Mouse (Mus musculus): Measurements from ENCODE around the gene Auts2. TPM values are rescaled to one million over a fixed set of nuclear protein-coding genes. Genes with fewer than 3 reads are reported as not detected.

The Auts2 gene
- total RNA-seq, 2 experiments from 2014 or later: 24.7 to 47.4 TPM

DNA sequence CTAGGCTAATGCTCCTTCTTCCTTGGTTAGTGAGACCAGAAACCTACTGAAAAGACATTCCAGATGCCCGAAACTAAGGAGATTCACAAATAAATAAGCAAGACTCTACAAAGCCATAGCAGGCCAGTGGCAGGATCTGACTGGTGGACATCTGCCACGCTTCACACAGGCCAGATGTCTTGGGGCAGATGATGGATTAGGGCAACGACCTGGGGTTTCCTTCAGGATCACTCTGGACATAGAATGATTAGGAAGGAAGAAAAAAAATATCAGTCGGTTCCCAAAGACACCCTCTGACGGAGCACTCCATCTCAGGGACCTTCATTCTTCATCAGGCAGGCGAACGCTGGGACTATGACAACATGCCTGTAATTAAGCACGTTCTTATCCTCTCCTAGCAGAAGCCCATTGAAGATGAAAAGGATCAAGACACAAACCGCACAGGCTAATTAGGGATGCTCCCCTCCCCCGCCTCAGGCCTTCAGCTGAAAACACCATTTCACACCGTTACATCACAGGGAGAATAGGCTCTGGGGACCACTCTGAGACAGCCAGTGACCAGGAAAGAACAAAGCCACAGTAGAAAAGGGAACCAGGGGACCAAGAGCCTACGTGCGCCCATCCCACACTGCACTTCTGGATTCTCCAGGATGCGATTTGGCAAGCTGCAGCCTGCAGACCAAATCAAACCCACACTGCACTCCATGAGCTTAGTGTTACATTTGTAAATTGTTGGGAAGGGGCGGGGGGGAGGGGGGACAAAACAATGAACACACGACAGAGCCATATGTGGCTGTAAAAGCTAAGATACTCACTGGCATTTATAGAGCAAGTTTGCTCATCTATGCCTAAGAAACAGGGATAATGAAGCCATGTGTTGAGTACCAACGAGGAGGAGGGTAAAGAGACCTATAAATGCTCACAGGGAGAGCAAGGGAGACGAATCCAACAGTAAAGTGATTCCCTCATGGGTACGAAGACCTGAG lies 710.0 kb downstream of the Auts2 start:
- no peak for DNase-seq

DNA sequence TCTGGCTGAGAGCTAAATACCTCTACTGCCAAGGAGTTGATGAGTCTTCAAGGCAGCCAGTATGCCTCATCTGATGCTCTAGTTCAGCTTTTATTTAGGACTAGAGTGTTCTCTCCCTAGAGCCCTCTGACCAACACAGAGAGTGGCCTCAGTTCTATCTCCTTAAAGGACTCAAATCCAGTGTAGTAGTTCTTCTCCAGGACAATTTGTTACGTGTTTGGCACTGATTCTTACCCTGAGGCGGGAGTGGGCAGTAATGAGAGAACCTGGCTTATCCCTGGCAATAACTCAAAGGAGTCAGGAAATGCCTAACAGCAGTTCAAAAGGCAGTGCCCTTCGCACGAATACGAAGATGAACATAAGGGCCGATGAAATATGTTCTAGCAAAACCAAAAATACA lies 713.0 kb downstream of the Auts2 start:
- DNase-seq: no peak

DNA sequence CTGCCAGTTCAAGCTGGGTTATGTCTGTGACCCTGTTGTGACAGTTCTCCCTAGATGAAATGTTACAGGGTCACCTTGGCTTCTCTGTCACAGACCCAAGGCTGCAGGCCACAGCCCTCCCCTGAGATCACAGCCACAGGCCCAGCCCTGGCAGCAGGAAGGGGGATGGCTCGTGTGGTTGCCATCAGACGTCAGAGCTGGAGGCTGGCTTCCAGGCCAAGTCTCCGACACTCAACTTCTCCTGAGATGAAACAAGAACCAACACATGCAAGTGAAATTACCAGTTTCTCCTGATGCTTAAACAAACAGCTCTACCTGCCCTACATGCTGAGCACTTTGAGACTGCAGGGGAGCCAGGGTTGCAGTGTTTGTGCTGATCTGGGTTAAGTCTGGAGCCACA lies 713.9 kb downstream of the Auts2 start:
- peak; percentile 78 for DNase-seq

DNA sequence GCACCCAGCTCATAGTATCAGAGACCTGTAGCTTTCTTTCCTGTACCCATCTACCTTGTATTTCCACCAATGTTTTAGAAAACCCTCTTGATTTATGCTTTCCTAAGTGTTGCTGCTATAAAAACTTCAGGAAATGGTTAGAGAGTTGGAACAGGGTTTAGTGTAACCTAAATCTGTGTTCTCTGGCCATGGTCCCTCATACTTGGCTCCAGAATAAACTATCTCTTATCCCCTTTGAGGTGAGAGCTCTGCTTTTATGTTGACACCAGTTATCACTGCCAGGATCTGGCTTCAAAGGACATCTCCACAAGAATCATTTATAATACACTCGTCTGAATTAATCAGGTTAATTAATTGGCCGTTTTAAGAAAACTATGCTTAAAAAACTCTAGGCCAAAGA lies 714.5 kb downstream of the Auts2 start:
- no peak for DNase-seq

DNA sequence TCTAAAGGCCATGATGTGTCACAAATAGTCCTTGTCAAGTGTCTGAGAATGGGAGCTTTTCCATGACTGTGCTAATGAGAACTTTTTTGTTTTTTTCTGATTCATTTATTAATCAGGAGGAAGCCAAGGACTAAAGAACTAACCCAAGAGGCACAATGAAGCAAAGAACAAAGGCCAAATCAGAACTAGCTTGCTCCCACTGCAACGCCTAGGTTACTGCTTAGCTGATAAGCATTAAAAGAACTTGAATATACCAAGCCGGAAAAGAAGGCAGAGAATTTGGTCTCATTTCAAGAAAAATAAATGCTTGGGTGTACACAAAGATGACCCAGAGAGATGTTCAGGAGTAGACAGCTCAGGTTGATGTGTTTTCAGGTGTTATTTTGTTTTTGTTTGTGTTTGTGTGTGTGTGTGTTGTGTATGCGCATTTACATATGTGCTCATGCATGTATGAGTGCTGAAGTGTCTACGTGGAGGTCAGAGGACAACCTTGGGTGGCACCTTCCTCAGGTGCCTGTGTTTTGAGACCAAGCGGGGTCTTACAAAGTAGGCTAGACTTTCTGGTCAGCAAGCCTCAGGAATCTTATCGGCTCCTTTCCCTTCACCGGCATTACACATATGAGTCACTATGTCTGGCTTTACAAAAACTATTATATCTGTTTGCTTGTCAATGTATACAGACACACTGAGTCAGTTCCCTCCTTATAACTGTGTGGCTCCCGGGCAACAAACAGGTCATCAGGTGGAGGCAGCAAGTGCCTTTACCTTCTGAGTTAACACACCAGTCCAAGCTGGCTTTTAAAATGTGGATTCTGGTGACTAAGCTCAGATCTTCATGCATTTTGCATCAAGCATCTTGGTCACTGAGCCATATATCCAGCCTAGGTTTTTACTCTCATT lies 716.5 kb downstream of the Auts2 start:
- no peak for DNase-seq

DNA sequence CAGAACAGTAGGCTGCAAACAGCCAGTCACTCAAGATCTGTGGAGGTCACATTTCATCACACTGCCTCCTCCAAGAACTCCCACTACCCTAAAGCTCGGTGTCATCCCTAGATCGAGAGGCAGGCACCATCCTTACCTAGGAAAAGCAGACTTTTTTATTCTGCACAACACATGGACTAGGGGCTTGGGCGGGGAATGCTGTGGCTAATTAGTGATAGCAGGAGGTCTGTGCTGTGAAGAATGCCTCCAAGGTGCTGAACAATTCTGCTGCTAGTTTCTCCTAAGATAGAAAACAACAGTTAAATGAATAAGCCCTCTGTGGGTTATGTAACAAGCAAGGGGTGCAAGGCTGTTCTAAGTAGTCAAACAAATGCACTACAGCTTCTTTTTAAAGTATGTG lies 717.7 kb downstream of the Auts2 start:
- DNase-seq: no peak

DNA sequence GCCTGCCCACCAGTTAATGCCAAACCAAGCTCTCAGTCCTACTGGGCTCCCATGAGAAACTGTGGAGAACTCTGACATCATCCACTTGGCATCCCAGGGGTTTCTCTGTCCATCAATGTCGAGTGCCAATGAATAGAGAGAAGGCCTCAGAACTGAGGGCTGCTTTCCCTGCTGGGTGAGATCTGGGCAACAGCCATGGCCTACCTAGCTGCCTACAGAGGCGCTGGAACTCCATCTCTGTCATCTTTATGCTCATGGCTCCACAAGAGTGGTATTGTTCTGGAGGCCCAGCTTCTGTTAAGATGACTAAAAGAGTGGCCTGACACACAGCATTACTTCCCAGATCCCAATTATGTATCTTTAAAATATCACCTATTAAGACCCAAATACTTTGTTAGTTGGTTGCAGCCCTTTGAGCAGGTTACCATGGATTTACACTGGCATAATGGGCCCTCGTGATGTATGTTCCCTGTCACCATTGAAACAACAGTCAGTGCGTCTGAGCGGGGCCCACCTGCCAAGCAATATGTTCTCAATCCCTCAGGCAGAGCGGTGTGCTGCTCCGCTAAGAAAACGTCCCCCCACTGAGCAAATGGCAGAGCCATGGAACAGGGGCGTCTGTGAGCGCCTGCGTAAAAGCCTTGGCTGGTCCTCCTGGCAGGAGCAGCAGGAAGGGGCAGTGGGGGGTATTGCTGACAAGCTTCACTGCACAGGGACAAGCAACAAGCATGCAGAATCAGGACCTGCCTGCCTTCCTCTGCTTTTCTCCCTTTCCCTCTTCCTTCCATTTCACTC lies 718.8 kb downstream of the Auts2 start:
- no peak for DNase-seq

DNA sequence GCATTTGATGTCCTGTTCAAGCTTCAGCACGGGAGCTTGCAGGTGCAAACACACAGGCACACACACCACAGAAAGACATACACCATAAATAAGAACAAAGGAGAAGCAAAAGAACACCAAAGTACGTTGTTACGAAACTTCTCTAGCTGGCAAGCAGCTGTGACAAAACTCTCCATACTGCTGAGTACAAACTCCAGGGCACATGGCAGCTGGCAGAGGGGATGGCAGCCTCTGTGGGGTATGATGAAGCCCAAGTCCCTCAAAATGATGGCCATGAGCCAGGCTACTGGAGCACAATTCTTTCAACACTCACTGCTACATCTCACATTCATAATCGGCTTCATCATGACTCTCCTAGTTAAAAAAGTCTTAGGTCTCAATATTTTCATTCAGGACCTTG lies 721.7 kb downstream of the Auts2 start:
- DNase-seq: peak; percentile 40

DNA sequence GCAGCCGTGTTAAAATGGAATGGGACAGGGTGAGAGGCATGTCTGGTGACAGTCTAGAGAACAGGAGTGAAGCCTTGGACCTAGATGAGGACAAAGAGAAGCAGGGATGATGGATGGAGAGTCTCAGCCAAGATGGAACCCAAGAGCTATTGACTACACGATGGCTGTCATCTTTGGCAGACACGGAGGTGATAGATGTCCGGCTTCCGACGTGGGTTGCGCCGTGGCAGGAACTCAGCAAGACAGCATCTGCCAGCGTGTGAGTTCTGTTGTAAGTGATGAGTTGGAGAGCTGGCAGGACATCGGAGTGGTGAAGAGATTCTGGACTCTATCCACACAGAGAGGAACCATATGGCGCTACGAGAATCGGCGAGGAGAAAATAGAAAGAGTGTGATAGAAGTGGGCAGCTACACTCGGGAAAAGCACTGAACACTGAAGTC lies 723.9 kb downstream of the Auts2 start:
- no peak for DNase-seq

DNA sequence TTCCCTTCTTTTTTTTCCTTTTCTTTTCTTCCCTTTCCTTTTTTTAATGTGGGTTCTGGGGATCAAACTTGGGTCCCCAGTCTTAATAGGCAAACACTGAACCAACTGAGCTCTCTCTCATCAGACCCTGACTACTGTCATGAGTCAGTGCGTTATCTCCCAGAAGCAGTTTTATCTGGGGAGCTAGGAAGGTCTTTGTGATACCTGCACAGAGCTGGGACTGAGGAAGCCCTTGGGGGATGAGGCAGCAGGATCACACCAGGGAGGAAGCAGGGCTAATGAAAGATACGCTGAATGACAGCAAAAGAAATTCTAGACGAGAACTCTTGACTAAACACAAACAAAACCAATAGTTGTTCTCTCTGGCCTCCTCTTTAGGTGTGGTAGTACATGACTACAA lies 727.6 kb downstream of the Auts2 start:
- no peak for DNase-seq

DNA sequence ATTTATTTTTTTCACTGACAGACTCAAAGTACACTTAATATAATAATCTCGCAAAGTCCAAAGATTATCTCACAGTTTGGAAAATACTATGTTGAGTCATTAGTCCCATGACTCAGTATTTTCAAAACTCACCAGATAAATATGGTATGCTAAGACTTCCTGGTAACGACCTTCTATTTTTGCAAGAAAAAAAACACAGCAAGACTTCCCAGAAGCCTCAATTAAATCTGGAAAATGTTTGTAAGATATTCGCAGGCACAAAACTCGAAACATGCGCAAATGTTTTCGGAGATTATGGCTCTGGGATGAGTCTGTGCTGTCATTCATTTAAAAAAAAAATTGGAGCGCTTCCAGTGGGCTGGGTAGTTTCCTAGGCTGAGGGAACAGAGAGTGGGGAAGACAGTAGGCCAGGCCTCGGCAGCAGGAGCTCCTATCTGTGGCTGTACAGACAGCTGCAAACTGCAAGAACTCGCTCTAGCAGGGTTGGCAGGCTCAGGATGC lies 728.6 kb downstream of the Auts2 start:
- no peak for DNase-seq

DNA sequence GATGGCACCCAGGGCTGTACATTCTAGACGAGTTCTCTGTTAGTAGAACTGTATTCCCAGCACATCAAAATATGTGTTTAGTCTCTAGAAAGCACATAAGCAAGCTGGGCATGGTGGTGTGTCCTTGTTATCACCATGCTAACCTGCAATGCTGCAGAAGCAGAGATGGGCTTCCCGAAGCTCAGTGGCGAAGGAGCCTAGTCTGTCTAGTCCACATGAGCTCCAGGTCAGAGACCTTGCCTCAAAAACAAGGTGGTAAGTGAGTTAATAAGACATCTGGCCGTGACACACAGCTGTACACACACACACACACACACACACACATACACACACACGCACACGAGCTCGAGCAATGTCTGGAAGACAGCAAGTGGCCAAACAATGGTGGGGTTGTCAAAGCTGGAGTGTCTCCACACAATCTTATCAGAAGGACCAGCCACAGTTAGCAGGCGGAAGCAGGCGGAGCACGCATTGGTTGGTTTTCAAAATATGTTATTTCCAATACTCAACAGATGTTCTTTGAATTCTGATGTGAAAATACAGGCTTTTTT lies 729.1 kb downstream of the Auts2 start:
- DNase-seq: no peak

DNA sequence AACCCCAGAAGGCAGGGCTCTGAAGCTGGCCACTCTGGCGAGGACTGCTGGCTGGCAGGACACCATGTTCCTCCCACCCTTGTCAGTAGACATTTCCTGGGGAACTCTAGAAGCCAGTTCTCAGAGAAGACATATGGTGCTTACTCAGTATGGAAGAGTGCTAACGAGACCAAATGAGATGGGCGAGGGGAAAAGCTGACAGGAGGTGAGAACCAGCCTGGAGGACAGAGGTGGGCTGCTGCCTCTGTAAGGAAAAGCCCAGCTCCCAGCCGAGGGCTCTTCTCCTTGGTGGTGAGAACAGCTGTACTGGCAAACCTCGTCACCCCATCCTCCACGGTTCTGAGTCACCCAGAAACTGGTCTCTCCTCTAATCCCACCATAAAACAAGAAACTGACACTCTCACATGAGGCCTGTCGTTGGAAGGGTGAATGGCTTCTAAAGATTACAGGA lies 729.8 kb downstream of the Auts2 start:
- no peak for DNase-seq

DNA sequence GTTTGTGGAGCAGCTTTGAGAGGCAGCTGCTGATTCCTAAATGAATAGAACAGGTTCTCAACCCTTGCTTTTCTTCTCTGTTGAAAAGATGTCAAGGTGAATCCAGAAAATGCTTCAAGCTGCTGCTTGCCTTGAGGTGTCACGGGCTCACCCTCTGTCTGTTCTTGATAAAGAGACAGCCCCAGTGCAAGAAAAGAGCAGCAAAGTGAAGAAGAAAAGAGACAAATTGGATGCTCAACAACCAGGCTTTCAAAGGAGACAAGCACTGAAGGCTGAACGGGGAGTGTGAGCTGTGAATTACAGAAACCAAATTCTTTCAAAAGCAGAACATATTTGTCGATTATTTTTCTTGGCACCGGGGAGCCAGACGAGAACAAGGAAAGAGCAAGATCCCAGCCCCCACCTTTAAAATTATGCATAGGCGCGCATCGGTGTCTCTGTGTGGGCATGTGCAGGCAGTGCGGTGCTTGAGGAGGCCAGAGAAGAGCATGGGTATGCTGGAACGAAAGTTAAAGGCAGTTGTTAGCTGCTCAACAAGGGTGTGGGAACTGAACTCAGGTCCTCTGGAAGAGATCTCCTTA lies 730.6 kb downstream of the Auts2 start:
- DNase-seq: no peak

DNA sequence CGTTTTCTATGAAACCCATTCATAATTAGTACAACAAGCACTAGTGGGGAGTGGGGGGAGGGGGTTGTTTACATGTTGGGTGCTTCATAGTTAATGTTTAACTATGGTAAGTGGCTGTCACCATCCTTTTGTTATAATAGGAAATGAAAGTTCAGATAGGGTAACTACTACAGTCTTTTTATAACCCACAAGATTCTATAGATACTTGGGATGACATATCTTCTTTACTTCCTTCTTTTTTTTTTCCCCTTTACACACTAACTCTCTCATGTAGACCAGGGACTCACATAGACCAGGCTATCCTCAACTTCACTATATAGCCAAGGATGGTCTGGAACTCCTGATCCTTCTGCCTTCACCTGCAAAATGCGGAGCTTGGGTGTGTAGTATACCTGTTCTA lies 736.8 kb downstream of the Auts2 start:
- no peak for DNase-seq

DNA sequence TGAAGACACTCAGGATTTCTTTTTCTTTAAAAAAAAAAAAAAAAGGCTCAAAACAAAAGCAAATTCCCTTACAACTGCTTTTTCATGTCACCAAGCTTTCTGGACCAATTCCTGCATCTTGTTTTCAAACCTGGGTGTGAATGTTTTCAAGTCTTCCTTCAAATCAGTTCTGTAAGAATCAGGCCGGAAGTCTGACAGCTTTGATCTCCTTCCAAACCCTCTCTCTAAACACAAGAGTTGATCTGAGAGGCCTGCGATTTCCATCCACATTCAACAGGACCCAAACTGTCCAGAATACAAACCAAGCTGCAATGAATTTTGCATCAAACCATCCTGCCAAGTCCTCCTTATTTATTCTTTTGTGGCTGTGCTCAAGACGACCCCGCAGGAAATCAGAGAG lies 737.9 kb downstream of the Auts2 start:
- no peak for DNase-seq

DNA sequence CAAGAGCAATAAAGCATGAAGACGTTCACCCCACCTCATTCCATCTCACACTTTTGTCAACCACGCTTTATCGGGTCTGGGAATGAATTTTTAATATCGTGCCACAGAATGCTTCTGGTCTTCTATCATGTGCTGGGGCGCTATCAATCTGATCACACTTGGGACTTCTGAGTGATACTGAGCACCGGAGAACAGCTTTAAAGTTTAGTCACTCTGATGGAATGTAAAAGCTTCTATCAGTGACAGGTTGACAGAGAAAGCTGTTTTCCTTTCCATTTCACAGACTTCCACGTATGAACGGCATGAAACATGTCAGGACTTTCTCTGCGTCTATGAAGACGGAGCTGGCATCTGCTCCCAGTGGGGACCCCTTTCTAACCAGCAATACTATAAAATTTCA lies 739.5 kb downstream of the Auts2 start:
- no peak for DNase-seq

DNA sequence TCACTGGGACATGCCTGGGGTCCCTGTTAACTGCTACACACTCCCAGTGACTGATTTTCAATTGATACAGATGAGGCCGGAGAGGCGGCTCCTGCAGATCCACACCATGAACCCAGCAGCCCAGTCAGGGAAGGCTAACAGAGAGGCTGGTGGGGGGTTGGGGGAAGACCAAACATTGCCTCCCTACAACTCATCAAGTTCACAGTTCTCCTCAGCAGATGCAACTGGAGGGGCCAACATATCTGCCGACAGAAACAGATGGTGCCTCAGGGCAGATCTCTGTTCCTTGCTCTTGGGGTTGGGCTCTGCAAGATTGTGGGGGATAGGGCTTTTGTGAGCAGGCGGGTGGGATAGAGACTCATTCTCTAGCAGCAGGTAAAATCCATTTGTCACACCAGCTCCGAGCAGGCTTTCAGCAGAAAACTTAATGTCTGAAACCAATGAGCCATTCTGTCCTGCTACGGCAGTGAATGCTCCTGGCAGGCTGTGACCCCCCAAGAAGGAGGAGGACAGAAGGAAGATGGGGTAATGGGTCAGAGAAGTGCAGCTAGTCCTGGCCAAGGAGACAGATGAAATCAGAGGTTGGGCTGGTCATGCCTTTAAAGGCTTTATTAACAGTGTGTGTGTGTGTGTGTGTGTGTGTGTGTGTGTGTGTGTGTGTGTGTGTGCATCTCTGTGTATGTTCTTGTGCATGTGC lies 740.7 kb downstream of the Auts2 start:
- DNase-seq: no peak

DNA sequence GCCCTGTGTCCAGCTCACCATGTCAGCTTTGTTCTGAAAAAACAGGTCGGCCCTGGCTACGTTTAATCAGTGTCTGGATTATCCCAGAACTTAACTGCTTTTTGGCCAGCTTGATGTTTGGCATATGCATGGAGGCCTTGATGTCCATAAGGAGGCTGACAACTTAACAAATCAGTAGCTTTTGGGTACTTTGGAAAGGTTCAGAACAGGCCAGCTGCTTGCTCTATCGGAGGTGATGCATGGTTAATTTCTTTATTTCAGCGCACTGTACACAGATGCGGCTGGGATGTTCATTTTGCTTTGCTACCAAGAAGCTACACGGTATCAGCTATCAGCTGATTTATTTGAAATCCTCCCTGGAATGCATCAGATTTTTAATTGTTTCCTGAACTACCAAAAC lies 741.2 kb downstream of the Auts2 start:
- DNase-seq: no peak

DNA sequence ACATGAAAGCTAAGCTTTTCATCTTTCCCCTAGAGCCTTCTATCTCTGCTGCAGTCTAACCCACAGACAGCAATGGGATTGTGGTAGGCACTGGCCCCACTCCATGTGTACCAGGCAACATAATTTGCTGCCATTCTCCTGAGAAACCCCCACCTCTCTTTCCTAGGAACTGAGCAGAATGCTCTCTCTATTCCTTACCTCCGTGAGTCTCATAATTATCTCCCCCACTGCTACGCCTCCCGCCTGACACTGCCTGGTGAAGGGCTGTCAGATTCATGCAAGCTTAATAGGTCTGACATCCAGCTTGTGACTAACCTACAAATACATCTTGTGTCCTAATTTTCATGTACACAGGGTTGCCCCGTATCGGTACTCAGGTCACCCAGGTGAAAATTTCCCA lies 744.8 kb downstream of the Auts2 start:
- DNase-seq: no peak

DNA sequence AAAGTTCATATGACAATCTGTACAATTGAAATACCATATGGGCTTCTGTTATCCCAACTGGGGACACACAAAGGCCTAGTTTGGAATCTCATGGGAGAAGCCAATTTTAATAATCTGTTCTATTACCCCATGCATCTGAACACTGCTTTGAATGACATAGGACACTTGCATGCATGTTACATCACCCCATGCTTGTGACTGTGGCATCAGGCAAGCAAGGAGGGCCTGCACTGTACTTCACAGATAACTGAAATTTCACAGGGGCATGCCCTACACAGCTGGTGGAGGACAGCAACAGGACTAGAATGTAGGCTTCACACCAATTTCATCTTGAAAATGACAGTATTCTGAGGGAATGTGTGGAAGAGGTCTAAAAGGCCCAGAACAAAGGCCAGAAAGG lies 746.1 kb downstream of the Auts2 start:
- DNase-seq: no peak
